Mouse (Mus musculus): ENCODE results near the gene Rasgrp3. TPM values are rescaled to one million over a fixed set of nuclear protein-coding genes. Genes with fewer than 3 reads are reported as not detected.
"Not testable (repeated sequence)": the region's sequence is repeated elsewhere in the genome, so short reads cannot be mapped to it uniquely, and the experiment has no call there.

Gene Rasgrp3
- total and polyA plus RNA-seq, 2 experiments from 2014 or later = 4.4 to 5.5 TPM

- no peak for TF ChIP-seq CTCF (IDR thresholded peaks at IDR 0.05; ENCODE audit: low read depth)
- ATAC-seq = no peak
- 78% methylated on average over 5 of the region's 5 CpGs for WGBS
These were observed 5.6 kb downstream of the Rasgrp3 start for GRCm38 (mm10) chr17:75441260-75441830.

GRCm38 (mm10) chr17:75442352-75442751, 6.7 kb downstream of the Rasgrp3 start:
- ATAC-seq (no peak), DNase-seq (no peak)
- Histone ChIP-seq H3K27ac (ENCODE audit: low read depth, low read length) (no peak overlapping the region), H3K4me1 (ENCODE audit: insufficient read depth) (no peaks in the 10 kb centered on the region), H3K4me3 (ENCODE audit: low read depth, low read length) (no peak overlapping the region), H3K4me2 (ENCODE audit: low read depth) (no peak overlapping the region), H3K9ac (no peak overlapping the region), H3K36me3 (ENCODE audit: insufficient read depth) (no peaks in the 10 kb centered on the region), H3K9me3 (ENCODE audit: low read length) (no peaks in the 10 kb centered on the region), H3K27me3 (ENCODE audit: insufficient read depth, low read length) (no peaks in the 10 kb centered on the region)
- WGBS = 95% methylated on average over 8 of the region's 8 CpGs
- no peak for TF ChIP-seq CTCF (IDR thresholded peaks at IDR 0.05; ENCODE audit: low read depth)

More at GRCm38 (mm10) chr17:75441260-75441830, 5.6 kb downstream of the Rasgrp3 start:
- DNase-seq = no peak
- no peaks in the 10 kb centered on the region for H3K36me3 ChIP-seq (ENCODE audit: insufficient read depth)
- no peak overlapping the region for H3K4me3 ChIP-seq (ENCODE audit: low read depth, low read length)
- H3K27me3 ChIP-seq (ENCODE audit: insufficient read depth, low read length) = no peaks in the 10 kb centered on the region
- no peak overlapping the region for H3K27ac ChIP-seq (ENCODE audit: low read depth, low read length)
- no peaks in the 10 kb centered on the region for H3K9me3 ChIP-seq (ENCODE audit: low read length)
- H3K4me2 ChIP-seq (ENCODE audit: low read depth) = no peak overlapping the region
- H3K9ac ChIP-seq = no peak overlapping the region
- H3K4me1 ChIP-seq (ENCODE audit: insufficient read depth) = no peaks in the 10 kb centered on the region

GRCm38 (mm10) chr17:75443064-75443621, 7.4 kb downstream of the Rasgrp3 start:
- no peak overlapping the region for H3K4me3 ChIP-seq (ENCODE audit: low read depth, low read length)
- no peak overlapping the region for H3K4me2 ChIP-seq (ENCODE audit: low read depth)
- no peaks in the 10 kb centered on the region for H3K9me3 ChIP-seq (ENCODE audit: low read length)
- no peak for TF ChIP-seq CTCF (IDR thresholded peaks at IDR 0.05; ENCODE audit: low read depth)
- H3K27me3 ChIP-seq (ENCODE audit: insufficient read depth, low read length) = no peaks in the 10 kb centered on the region
- 72% methylated on average over 6 of the region's 6 CpGs for WGBS
- DNase-seq (peak; percentile 64), ATAC-seq (peak; percentile 57)
- no peaks in the 10 kb centered on the region for H3K36me3 ChIP-seq (ENCODE audit: insufficient read depth)
- H3K9ac ChIP-seq = no peak overlapping the region
- H3K27ac ChIP-seq (ENCODE audit: low read depth, low read length) = peak overlapping the region; percentile 59
- H3K4me1 ChIP-seq (ENCODE audit: insufficient read depth) = no peaks in the 10 kb centered on the region

- no peak for DNase-seq
- H3K9ac ChIP-seq = no peak overlapping the region
- no peak overlapping the region for H3K4me2 ChIP-seq (ENCODE audit: low read depth)
- H3K4me1 ChIP-seq (ENCODE audit: insufficient read depth) = no peaks in the 10 kb centered on the region
- WGBS = 91% methylated on average over 3 of the region's 3 CpGs
- no peak overlapping the region for H3K4me3 ChIP-seq (ENCODE audit: low read depth, low read length)
- no peak for TF ChIP-seq CTCF (IDR thresholded peaks at IDR 0.05; ENCODE audit: low read depth)
- H3K36me3 ChIP-seq (ENCODE audit: insufficient read depth) = no peaks in the 10 kb centered on the region
- H3K27me3 ChIP-seq (ENCODE audit: insufficient read depth, low read length) = no peaks in the 10 kb centered on the region
- no peaks in the 10 kb centered on the region for H3K9me3 ChIP-seq (ENCODE audit: low read length)
- no peak for ATAC-seq
- H3K27ac ChIP-seq (ENCODE audit: low read depth, low read length) = no peak overlapping the region
These were observed 12.6 kb downstream of the Rasgrp3 start for GRCm38 (mm10) chr17:75448257-75448656.

- WGBS = 74% methylated on average over 1 of the region's 1 CpGs
These were observed 13.3 kb downstream of the Rasgrp3 start for GRCm38 (mm10) chr17:75449022-75449421.

GRCm38 (mm10) chr17:75452313-75452712, 16.6 kb downstream of the Rasgrp3 start:
- WGBS = 70% methylated on average over 4 of the region's 4 CpGs
- Histone ChIP-seq H3K4me3 (ENCODE audit: low read depth, low read length) (no peak overlapping the region), H3K27me3 (ENCODE audit: insufficient read depth, low read length) (no peaks in the 10 kb centered on the region), H3K9me3 (ENCODE audit: low read length) (no peaks in the 10 kb centered on the region), H3K4me2 (ENCODE audit: low read depth) (no peak overlapping the region), H3K4me1 (ENCODE audit: insufficient read depth) (no peaks in the 10 kb centered on the region), H3K36me3 (ENCODE audit: insufficient read depth) (no peaks in the 10 kb centered on the region), H3K9ac (no peak overlapping the region), H3K27ac (ENCODE audit: low read depth, low read length) (no peak overlapping the region)
- DNase-seq (peak; percentile 30), ATAC-seq (peak; percentile 54)
- no peak for TF ChIP-seq CTCF (IDR thresholded peaks at IDR 0.05; ENCODE audit: low read depth)

More at GRCm38 (mm10) chr17:75449022-75449421, 13.3 kb downstream of the Rasgrp3 start:
- no peaks in the 10 kb centered on the region for H3K4me1 ChIP-seq (ENCODE audit: insufficient read depth)
- no peaks in the 10 kb centered on the region for H3K27me3 ChIP-seq (ENCODE audit: insufficient read depth, low read length)
- no peaks in the 10 kb centered on the region for H3K9me3 ChIP-seq (ENCODE audit: low read length)
- no peaks in the 10 kb centered on the region for H3K36me3 ChIP-seq (ENCODE audit: insufficient read depth)
- H3K4me3 ChIP-seq (ENCODE audit: low read depth, low read length) = no peak overlapping the region
- H3K27ac ChIP-seq (ENCODE audit: low read depth, low read length) = no peak overlapping the region
- DNase-seq (no peak), ATAC-seq (no peak)
- H3K9ac ChIP-seq = no peak overlapping the region
- no peak for TF ChIP-seq CTCF (IDR thresholded peaks at IDR 0.05; ENCODE audit: low read depth)
- H3K4me2 ChIP-seq (ENCODE audit: low read depth) = no peak overlapping the region

GRCm38 (mm10) chr17:75453639-75454038, 17.9 kb downstream of the Rasgrp3 start:
- ATAC-seq = no peak

GRCm38 (mm10) chr17:75456096-75456495, 20.4 kb downstream of the Rasgrp3 start:
- not testable (repeated sequence) for H3K4me1 ChIP-seq (ENCODE audit: insufficient read depth); H3K4me2 ChIP-seq (ENCODE audit: low read depth); DNase-seq; H3K36me3 ChIP-seq (ENCODE audit: insufficient read depth); H3K4me3 ChIP-seq (ENCODE audit: low read depth, low read length); H3K9ac ChIP-seq; H3K9me3 ChIP-seq (ENCODE audit: low read length); H3K27ac ChIP-seq (ENCODE audit: low read depth, low read length); ATAC-seq; H3K27me3 ChIP-seq (ENCODE audit: insufficient read depth, low read length)
- 89% methylated on average over 9 of the region's 9 CpGs for WGBS

More at GRCm38 (mm10) chr17:75453639-75454038, 17.9 kb downstream of the Rasgrp3 start:
- no peak for DNase-seq
- no peak for TF ChIP-seq CTCF (IDR thresholded peaks at IDR 0.05; ENCODE audit: low read depth)
- Histone ChIP-seq H3K9me3 (ENCODE audit: low read length) (no peaks in the 10 kb centered on the region), H3K4me1 (ENCODE audit: insufficient read depth) (no peaks in the 10 kb centered on the region), H3K27ac (ENCODE audit: low read depth, low read length) (no peak overlapping the region), H3K36me3 (ENCODE audit: insufficient read depth) (no peaks in the 10 kb centered on the region), H3K27me3 (ENCODE audit: insufficient read depth, low read length) (no peaks in the 10 kb centered on the region), H3K4me2 (ENCODE audit: low read depth) (no peak overlapping the region), H3K9ac (no peak overlapping the region), H3K4me3 (ENCODE audit: low read depth, low read length) (no peak overlapping the region)

All from forebrain, postnatal 0 days (tissue).